Mouse (Mus musculus): Measurements from ENCODE around the gene Cpne8.

The Cpne8 gene

GRCm38 (mm10) chr15:90463281-90463680 lies 216.0 kb downstream of the Cpne8 start:
- no peak for DNase-seq (ENCODE audit: low spot score)

GRCm38 (mm10) chr15:90446076-90446475 lies 233.2 kb downstream of the Cpne8 start:
- no peak for DNase-seq (ENCODE audit: low spot score)

Measured in left cerebral cortex, adult 11 months (tissue).